ENCODE assay signal across 23 mouse cellular contexts in genomic region chr15:97596514-97597081, GRCm38 (mm10).
DNase-seq lines count a peak whose midpoint lies in the region; ATAC-seq and TF ChIP-seq lines count a peak whose summit lies in the region.
"Had no signal": no experiment of that assay in that cellular context is flagged by ENCODE, and none has a peak within 500 bp of the region (broad histone marks: within the 10 kb centered on the region; RNA-seq: fewer than 3 reads in every experiment).

No protein-coding gene starts in this region.

- H3K27me3 ChIP-seq in hindbrain, embryonic 10.5 days (ENCODE audit: insufficient read depth, poor library complexity, severe bottlenecking): no peaks in the 10 kb centered on the region
- H3K27me3 ChIP-seq in hindbrain, embryonic 12.5 days: no peaks in the 10 kb centered on the region
- no peaks in the 10 kb centered on the region for H3K27me3 ChIP-seq in kidney, embryonic 16.5 days (ENCODE audit: insufficient read depth, low read length)
- H3K27me3 ChIP-seq in midbrain, embryonic 16.5 days (ENCODE audit: control insufficient read depth, insufficient read depth, low read depth, low read length): no peaks in the 10 kb centered on the region
- H3K27me3 ChIP-seq: embryonic facial prominence, embryonic 15.5 days; forebrain, embryonic 15.5 days; heart, embryonic 13.5 days had no signal

- no peak overlapping the region for H3K4me3 ChIP-seq in hindbrain, embryonic 10.5 days
- H3K4me3 ChIP-seq in hindbrain, embryonic 12.5 days: no peak overlapping the region
- no peak overlapping the region for H3K4me3 ChIP-seq in kidney, embryonic 16.5 days (ENCODE audit: low read length)
- H3K4me3 ChIP-seq in ES-E14 (ENCODE audit: insufficient read depth in 1 of 2, low read depth in 1 of 2, low read length in 2 of 2, poor library complexity in 1 of 2, severe bottlenecking in 1 of 2): no peak overlapping the region
- H3K4me3 ChIP-seq in midbrain, embryonic 16.5 days (ENCODE audit: low read depth, low read length): no peak overlapping the region
- H3K4me3 ChIP-seq: embryonic facial prominence, embryonic 15.5 days; erythroblast, embryonic 14.5 days; forebrain, embryonic 10.5 days; forebrain, embryonic 15.5 days; heart, embryonic 13.5 days; hindbrain, embryonic 13.5 days had no signal

- no peak overlapping the region for H3K9ac ChIP-seq in hindbrain, embryonic 12.5 days
- H3K9ac ChIP-seq in kidney, embryonic 16.5 days (replicated peaks; ENCODE audit: low read length): no peak overlapping the region
- H3K9ac ChIP-seq in ES-E14 (ENCODE audit: insufficient read depth, low read depth, low read length, poor library complexity, severe bottlenecking): no peak overlapping the region
- no peak overlapping the region for H3K9ac ChIP-seq in midbrain, embryonic 16.5 days (ENCODE audit: low read depth, low read length)
- H3K9ac ChIP-seq: embryonic facial prominence, embryonic 15.5 days; forebrain, embryonic 15.5 days; heart, embryonic 13.5 days; hindbrain, embryonic 13.5 days had no signal

- no peak for DNase-seq in hindbrain, embryonic 10.5 days (ENCODE audit: low spot score)
- DNase-seq in kidney, adult 9 months: no peak
- no peak for DNase-seq in ES-E14 (ENCODE audit: low read depth, low spot score)
- no peak for DNase-seq in urinary bladder, postnatal 10 days (ENCODE audit: low spot score)
- DNase-seq: adrenal gland, adult 2 months; adrenal gland, postnatal 25 days; B cell, adult 2 months; cerebellum, adult 2 months; cerebellum, postnatal 10 days; gastrocnemius, postnatal 36 days; heart, adult 11 months; heart, postnatal 36 days had no signal

- no peaks in the 10 kb centered on the region for H3K36me3 ChIP-seq in hindbrain, embryonic 10.5 days
- H3K36me3 ChIP-seq in hindbrain, embryonic 12.5 days: no peaks in the 10 kb centered on the region
- no peaks in the 10 kb centered on the region for H3K36me3 ChIP-seq in kidney, embryonic 16.5 days (ENCODE audit: insufficient read depth, low read length)
- no peaks in the 10 kb centered on the region for H3K36me3 ChIP-seq in ES-E14 (ENCODE audit: control insufficient read depth, insufficient read depth, low read length, poor library complexity, severe bottlenecking)
- no peaks in the 10 kb centered on the region for H3K36me3 ChIP-seq in midbrain, embryonic 16.5 days (ENCODE audit: control insufficient read depth, insufficient read depth, low read length)
- H3K36me3 ChIP-seq: embryonic facial prominence, embryonic 15.5 days; forebrain, embryonic 10.5 days; forebrain, embryonic 15.5 days; heart, embryonic 13.5 days; hindbrain, embryonic 13.5 days had no signal

- in situ Hi-C loops in ES-E14 (cut with MboI; ENCODE audit: low sequenced_read_pairs in 2 of 2, unreplicated experiment in 2 of 2): no loop called here

- H3K9me3 ChIP-seq in hindbrain, embryonic 10.5 days: no peaks in the 10 kb centered on the region
- no peaks in the 10 kb centered on the region for H3K9me3 ChIP-seq in hindbrain, embryonic 12.5 days (replicated peaks)
- no peaks in the 10 kb centered on the region for H3K9me3 ChIP-seq in kidney, embryonic 16.5 days (ENCODE audit: low read length)
- H3K9me3 ChIP-seq in ES-E14 (ENCODE audit: control insufficient read depth, insufficient read depth, low read depth, low read length): no peaks in the 10 kb centered on the region
- H3K9me3 ChIP-seq in midbrain, embryonic 16.5 days (replicated peaks; ENCODE audit: control insufficient read depth, low read length, poor library complexity, severe bottlenecking): no peaks in the 10 kb centered on the region
- H3K9me3 ChIP-seq: embryonic facial prominence, embryonic 15.5 days; forebrain, embryonic 10.5 days; forebrain, embryonic 15.5 days; heart, embryonic 13.5 days; hindbrain, embryonic 13.5 days had no signal

- H3K4me2 ChIP-seq in hindbrain, embryonic 12.5 days (replicated peaks): no peak overlapping the region
- no peak overlapping the region for H3K4me2 ChIP-seq in kidney, embryonic 16.5 days (replicated peaks; ENCODE audit: low read depth, low read length)
- H3K4me2 ChIP-seq in midbrain, embryonic 16.5 days (ENCODE audit: low read length): no peak overlapping the region
- H3K4me2 ChIP-seq: embryonic facial prominence, embryonic 15.5 days; forebrain, embryonic 15.5 days; heart, embryonic 13.5 days; hindbrain, embryonic 13.5 days had no signal

- 88% methylated on average over 8 of the region's 8 CpGs for WGBS in hindbrain, embryonic 10.5 days
- WGBS in hindbrain, embryonic 12.5 days: 84% methylated on average over 8 of the region's 8 CpGs
- WGBS in kidney, embryonic 16.5 days: 29% methylated on average over 8 of the region's 8 CpGs
- WGBS in midbrain, embryonic 16.5 days: 80% methylated on average over 8 of the region's 8 CpGs

- ATAC-seq in hindbrain, embryonic 12.5 days (ENCODE audit: low FRiP score): no peak
- ATAC-seq in kidney, embryonic 16.5 days (ENCODE audit: low FRiP score, low TSS enrichment): peak; percentile 72
- no peak for ATAC-seq in midbrain, embryonic 16.5 days
- ATAC-seq: CD4-positive, CD25-positive, alpha-beta regulatory T cell, adult 4 months; forebrain, embryonic 15.5 days; hindbrain, postnatal 0 days had no signal

- 0 out of 2 replicates have a peak overlapping the region, but pooled peaks have one; percentile 35 for H3K27ac ChIP-seq in hindbrain, embryonic 10.5 days
- no peak overlapping the region for H3K27ac ChIP-seq in hindbrain, embryonic 12.5 days
- H3K27ac ChIP-seq in kidney, embryonic 16.5 days (ENCODE audit: low read length): peak overlapping the region; percentile 54; the same call in 1 of the 2 replicates
- peak overlapping the region; percentile 100; the same call in 1 of the 2 replicates for H3K27ac ChIP-seq in ES-E14 (ENCODE audit: insufficient read depth, low read depth, low read length, poor library complexity, severe bottlenecking)
- no peak overlapping the region for H3K27ac ChIP-seq in midbrain, embryonic 16.5 days (ENCODE audit: low read length)
- H3K27ac ChIP-seq: embryonic facial prominence, embryonic 15.5 days; forebrain, embryonic 10.5 days; forebrain, embryonic 15.5 days; heart, embryonic 13.5 days; hindbrain, embryonic 13.5 days; hindbrain, postnatal 0 days had no signal

- peaks cover 43% of the 10 kb centered on the region for H3K4me1 ChIP-seq in hindbrain, embryonic 10.5 days (replicated peaks)
- H3K4me1 ChIP-seq in hindbrain, embryonic 12.5 days: peaks cover 24% of the 10 kb centered on the region
- H3K4me1 ChIP-seq in kidney, embryonic 16.5 days (ENCODE audit: insufficient read depth, low read length): peaks cover 11% of the 10 kb centered on the region; the same call in 1 of the 2 replicates
- peaks cover 25 to 46% of the 10 kb centered on the region in 2 experiments for H3K4me1 ChIP-seq in ES-E14 (ENCODE audit: control insufficient read depth in 2 of 2, insufficient read depth in 2 of 2, low read length in 2 of 2, poor library complexity in 1 of 2)
- H3K4me1 ChIP-seq in midbrain, embryonic 16.5 days (ENCODE audit: control insufficient read depth, insufficient read depth, low read length): peaks cover 3% of the 10 kb centered on the region; the same call in 1 of the 2 replicates
- H3K4me1 ChIP-seq: embryonic facial prominence, embryonic 15.5 days had no signal

TF ChIP-seq in ES-E14, 5 proteins besides CTCF, POLR2A, EP300 and RAD21:
- no peak for TF ChIP-seq CHD2 (IDR thresholded peaks at IDR 0.05; ENCODE audit: low read depth, low read length)
- no peak for TF ChIP-seq ZNF384 (IDR thresholded peaks at IDR 0.05; ENCODE audit: low read depth, low read length)
- TF ChIP-seq HCFC1 (IDR thresholded peaks at IDR 0.05; ENCODE audit: borderline replicate concordance, insufficient read depth, low read length): no peak
- TF ChIP-seq ZC3H11A (IDR thresholded peaks at IDR 0.05; ENCODE audit: borderline replicate concordance, low read depth, low read length): no peak
- no peak for TF ChIP-seq MAFK (IDR thresholded peaks at IDR 0.05; ENCODE audit: insufficient read depth, low read depth, low read length)

Comparison
In these comparisons a context has a peak if more than half of its experiments do, and no peak if none do; other contexts are left out.
1. H3K27ac ChIP-seq: peak in hindbrain, embryonic 10.5 days (single experiment), kidney, embryonic 16.5 days (single experiment) and ES-E14 (single experiment); none in hindbrain, embryonic 12.5 days (single experiment) and midbrain, embryonic 16.5 days (single experiment).